Mouse (Mus musculus) embryo, embryonic 11 days (tissue): Measurements from ENCODE around the gene Cox7b.
"Not testable (repeated sequence)": the region's sequence is repeated elsewhere in the genome, so short reads cannot be mapped to it uniquely, and the experiment has no call there.

ENCODE experiments used
- DNase-seq: peaks from one replicate; pipeline ENCODE4 v3.0.0-alpha.2; 2015

The Cox7b gene

DNA sequence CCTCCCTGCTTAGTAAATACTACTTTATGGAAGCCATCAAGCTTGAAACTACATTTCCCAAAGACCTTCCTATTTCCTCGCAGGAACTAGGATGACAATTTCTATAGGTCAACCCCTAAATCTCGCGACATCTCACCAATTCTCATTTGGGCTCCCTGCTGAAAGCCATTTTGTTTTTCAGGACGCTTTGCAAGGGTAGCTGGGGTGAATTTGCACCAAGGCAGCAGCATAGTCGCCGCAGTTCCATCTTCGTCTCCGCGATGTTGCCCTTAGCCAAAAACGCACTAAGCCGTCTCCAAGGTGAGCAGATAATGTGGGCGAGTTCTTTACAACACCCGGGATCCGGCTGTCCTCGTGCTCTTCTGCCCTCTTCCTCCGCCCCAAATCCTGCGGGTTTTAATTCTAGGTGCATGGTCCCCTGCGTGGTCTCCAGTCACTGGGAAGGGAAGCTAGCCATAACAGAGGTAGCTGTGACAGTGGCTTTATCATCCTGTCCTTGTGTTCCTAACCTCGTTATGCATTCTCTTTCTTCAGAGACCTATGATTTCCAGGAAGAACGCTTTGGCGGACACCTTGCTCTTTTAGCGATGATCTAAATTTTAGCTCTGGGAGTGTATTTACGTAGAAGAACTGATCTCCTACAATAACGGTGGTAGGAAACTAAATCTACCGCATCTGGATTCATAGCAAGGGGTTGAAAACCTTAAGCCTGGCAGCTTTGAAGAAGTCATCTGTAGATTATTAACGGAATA is at the start of gene Cox7b:
Gene Cox7b (plus strand): TSS at position 130 of the 752 bp plus-strand sequence.
- peak; percentile 92 for DNase-seq

DNA sequence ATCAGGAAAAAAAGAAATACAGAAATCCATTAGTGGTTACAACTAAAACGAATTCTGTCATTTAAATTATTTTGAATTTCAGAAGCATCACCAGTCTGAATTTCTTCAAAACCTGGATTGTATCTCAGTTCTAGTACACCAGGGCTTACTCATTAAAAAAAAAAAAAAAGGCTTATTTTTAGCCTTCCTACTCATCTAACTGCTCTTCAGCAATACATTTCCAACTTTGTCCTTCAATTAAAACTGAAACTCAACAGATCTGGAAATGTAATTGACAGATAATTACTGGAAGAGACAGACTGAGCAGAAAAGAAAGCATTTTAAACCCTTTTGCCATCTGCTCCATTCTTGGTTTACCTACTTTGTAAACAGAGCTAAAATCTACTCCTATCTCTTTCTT is 13.9 kb upstream of the Cox7b start:
- no peak for DNase-seq

DNA sequence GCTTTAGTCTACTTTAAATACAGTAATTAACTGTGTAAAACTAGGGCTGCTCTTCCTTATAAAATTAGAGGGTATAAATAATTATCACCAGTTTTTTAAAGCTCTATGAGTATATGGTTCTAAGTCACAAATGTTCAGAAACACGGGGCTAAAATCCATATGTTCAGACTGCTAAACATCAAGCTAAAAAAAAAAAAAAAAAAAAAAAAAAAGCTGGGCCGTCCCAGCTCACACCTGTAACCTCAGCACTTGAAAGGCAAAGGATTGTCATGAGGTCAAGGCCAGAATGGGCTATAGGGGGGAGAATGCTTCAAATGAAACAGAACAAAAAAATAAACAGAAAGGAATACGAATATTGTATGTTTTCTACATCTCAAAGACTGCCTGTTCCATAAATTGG is 4.7 kb upstream of the Cox7b start:
- no peak for DNase-seq

DNA sequence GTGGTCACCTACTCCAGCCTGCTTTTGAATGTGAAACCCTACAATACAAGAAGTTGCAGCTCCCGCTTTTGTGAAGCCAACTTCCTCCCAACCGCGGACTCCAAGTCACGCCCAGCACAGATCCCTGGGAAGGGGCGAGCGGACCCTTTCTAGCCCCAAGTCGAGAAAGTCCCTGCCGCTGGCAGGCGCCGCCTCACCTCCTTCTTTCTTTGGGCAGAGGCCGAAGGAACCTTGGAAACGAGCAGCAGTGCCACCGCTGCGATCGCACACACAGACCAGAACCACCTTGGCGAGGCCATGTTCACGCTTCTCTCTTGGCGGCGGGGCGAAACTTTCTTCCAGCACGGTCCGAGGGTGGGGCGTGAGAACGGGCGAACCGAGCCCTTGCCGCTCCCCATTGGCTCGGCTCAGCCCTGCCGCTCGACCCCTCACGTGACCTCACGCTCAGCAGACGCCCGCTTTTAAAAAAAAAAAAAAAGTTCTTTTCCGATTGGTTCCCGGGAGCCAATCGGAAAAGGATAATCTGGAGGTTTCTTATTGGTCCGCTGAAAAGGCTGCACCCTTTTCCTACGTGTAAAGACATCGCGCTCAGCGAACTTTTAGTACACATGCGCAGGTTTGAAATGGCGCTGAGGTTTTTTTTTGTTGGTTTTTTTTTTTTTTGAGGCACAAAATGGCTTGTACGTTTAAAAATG is 3.9 kb upstream of the Cox7b start, which contains the start of gene Magt1:
Gene Magt1 (minus strand): TSS at position 442 of the 695 bp plus-strand sequence.
- DNase-seq: peak; percentile 91

DNA sequence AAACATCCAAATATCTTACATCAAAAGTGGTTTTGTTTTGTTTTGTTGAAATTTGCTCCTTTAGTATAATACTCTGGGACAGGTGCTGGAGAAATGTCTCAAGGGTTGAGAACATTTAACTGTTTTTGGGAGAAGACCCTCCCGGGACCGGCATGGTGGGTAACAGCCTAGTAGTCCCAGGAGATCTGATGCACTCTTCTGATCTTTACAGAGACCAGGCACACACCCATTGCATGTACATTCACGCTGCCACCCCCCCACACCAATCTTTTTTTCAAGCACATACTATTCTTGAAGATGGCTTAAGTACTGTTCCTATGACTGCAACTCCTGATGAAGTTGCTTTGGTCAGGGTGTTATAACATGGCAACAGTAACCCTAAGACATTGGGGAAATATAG is 2.9 kb upstream of the Cox7b start:
- DNase-seq: no peak

DNA sequence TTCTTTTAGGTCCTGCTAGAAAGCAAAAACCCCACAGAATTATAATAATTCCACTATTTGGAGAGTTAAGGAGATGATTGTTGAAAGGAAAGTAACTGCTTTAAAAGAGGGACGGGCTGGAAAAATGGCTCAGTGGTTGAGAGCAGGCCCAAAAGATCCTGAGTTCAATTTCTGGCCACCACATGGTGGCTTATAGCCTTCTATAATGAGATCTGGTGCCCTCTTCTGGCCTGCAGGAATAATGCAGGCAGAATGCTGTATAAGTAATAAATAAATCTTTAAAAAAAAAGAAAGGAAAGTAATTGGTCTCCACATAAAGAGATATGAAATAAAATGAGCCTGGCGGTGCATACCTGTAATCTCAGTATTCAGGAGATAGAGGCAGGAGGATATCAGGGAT is 2.3 kb upstream of the Cox7b start:
- peak; percentile 63 for DNase-seq

DNA sequence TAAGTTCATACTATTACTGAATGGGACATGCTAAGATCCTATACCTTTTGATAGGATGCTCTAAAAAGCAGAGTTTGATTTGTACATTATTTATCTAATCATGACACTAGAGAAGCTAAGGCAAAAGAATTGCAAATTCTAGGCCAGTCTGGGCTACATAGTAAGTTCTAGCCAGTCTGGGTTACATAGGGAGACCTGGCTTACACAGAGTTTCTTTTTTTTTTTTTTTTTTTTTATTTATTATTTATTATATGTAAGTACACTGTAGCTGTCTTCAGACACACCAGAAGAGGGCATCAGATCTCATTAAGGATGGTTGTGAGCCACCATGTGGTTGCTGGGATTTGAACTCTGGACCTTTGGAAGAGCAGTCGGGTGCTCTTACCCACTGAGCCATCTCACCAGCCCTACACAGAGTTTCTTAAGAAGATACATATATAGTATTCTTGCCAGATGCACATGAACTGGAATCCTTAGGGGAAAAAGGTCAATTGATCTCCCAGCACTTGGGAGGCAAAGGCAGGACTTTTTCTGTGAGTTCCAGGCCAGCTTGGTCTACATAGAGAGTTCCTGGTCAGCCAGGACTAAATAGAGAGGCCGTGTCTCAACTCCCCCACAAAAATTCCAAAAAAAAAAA is 641 bp upstream of the Cox7b start:
- not testable (repeated sequence) for DNase-seq

DNA sequence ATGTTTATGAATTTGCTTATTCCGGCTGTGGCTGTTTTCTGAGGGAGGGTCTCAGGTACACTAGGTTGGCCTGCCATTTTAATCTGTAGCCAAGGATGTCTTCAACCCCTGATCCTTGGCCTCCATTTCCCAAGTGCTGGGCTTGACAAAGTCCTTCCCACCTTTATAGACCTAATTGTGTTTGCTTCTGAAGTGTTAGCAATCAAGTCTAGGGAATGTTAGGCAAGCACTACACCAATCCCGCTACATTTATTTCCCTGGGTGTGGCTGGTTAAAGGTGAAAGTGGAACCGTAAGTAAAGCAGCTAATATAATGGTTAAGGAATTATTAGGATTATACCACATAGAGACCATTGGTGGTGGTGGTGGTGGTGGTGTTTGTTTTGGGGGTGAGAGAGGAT is 1.6 kb downstream of the Cox7b start:
- no peak for DNase-seq

DNA sequence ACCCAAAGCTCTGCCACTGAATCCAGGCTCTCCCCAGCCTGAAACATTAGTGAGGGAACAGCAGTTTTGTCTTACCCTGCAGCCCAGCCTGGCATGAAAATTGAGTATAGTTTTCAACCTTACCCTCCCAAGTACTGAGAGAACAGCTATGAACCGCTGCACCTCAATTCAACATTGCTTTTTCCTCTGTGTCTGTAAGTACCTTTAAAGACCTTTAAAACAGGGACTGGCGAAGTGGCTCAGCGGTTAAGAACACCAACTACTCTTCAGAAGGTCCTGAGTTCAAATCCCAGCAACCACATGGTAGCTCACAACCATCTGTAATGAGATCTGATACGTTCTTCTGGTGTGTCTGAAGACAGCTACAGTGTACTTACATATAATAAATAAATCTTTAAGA is 2.0 kb downstream of the Cox7b start:
- no peak for DNase-seq

DNA sequence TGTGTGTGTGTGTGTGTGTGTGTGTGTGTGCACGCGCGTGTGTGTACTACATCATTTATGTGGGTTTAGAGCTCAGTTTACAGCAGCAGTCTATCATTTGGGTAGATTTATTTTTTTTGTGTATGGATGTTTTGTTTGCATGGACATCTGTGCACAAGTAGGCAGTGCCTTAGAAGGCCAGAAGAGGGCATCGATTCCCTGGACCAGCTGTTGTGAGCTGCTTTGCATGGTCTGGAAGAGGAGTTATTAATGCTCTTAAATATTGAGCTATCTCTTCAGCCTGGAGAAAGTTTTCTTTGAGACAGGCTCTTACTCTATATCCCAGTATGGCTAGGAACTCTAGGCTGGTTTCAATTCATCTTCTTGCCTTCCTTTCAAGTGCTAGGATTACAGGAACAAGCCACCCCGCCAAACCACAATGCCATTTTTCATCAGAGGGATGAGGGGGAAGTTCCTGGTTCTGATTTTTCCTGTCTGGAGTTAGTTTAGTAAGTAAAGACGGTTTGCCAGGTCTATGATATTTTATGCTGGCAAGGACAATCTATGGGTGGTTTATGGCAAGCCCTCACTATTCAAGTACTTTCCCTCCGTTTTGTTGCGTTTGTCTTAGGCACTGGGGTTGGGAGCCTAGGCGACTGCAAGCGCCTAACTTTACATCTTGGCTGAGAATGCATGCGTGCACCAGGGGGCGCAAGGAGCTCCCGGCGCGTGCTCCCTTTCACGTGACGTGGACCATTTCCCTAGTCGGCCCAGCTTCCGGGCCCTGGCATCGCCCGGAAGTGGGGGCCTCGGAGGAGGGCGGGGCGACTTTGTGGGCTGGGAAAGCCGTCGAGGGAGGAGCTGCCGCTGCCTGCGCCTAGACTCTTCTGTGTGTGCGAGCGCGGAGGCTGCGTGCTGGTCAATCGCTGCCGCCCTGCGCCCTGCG is 11.2 kb downstream of the Cox7b start, which contains the start of gene Atp7a:
Gene Atp7a (plus strand): TSS at position 859 of the 925 bp plus-strand sequence.
- peak; percentile 94 for DNase-seq

DNA sequence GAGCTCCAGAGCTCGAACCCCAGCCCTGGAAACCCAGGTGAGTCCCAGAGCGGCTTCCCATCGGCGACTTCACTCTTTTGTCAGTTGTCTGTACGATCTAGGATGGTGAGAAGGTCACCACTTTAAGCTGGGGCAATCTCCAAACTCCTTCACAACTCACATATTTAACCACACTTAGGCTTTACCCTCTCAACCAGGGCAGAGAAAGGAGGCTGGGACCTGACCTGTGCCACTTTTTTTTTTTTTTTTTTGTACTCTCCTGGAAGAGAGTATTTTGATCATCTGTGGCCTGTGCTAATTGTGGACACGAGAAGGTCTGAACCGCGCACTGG is 11.8 kb downstream of the Cox7b start:
- no peak for DNase-seq

DNA sequence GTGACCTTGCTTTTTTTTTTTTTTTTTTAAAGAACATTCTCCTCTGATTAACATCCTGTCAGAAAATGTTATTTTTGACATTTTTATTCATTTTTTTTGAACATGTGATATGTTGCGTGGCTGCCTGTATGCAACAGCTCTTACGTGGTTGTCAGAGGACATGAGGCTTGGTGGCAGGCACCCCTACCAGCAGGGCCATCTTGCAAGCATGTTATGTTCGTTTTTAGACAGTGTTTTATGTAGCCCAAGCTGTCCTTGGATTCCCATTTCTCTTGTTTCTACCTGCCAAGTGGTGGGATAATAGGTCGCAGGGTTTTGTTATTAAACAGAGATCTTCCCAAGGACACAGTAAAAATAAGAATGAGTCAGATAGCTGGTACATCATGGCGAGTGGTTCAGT is 14.7 kb downstream of the Cox7b start:
- DNase-seq: no peak

DNA sequence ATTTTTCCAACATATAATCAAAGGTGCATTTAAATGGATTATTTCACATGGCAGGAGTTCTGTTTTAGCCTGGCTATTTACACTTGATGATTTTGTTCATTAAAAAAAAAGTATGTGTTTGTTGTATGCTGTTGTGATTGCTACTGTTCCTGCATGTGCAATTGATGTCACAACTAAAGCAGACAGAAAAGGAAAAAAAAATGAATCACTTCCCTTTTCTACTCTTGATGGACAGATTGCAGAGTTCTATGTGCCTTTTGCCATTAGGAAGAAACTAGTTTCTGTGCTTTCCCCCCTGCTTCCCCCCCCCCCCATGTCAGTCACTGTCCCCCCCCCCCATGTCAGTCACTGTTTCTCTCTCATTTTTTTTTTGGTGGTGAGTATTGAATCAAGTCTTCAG is 15.6 kb downstream of the Cox7b start:
- no peak for DNase-seq

DNA sequence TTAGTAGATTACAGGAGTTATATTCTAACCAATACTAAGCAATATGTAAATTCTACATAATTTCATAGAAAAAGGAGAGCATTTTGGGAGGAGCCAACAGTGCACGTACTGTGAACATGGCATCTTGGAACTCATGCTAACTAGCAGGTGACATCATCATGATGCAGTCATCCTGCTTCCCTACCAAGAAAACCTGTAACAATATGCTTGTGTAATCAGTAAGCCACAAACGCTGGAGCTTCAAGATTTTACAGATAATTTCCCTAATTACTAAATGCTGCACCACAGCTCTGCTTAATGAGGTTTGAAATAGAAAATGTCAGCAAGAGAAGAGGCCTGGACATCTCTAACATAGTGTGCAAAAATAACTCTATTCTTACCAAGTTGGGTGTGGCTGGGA is 20.2 kb downstream of the Cox7b start:
- DNase-seq: no peak

DNA sequence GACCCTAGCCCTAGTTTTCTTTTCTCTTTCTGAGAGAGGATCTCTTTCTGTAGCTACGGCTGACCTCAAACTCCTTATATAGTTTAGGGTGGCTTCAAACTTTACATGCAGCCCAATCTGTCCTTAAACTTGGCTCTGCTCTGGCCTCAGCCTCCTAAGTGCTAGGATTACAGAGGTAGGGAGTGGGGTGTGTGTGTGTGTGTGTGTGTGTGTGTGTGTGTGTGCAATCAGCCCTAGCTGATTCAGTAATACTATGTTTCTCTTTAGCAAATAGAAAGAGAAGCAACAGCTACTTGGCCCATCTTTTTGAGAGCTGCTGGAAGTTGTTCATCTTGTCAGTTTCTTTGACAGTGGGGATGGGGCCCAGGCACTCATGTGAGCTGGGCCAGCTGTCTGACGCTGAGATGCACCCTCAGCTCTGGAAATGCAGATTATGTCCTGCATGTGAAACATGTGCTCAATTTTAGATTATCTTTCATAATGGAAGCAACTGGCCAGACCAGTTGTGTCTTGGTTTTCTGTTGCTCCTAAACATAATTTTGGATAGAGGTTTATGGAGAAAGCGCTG is 21.8 kb downstream of the Cox7b start:
- DNase-seq: no peak

DNA sequence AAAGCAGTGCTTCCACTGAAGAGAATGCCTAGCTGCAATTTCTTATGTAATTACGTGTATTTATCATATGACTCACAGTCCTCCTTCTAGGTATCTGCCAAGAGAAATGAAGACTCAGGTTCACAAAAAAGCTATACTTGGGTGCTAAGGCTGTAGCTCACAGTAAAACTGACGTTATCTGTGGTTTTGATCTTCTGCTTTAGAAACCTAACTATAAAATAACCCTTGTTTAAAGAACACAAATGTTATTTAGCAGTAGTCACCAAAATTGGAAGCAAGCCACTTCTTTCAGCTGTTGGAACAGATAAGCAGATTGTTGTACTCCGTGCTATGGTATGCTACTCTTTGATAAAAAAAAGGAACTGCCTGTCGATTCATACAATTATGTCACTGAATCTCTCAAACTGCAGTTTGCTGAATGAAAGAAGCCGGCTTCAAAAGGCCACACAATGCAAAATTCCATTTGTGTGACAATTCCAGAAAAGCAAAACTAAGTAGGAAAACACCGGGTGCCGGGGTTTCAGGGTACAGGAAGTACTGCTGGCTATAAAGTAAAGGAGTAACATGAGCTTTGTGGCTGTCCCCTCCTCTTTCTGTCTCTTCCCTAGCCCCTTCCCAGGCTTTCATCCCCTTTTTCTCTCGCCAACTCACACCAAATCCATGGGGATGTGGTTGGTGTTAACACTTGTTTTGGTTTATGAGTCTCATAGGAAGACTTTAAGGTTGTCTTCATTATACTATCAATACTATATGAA is 28.5 kb downstream of the Cox7b start:
- no peak for DNase-seq

DNA sequence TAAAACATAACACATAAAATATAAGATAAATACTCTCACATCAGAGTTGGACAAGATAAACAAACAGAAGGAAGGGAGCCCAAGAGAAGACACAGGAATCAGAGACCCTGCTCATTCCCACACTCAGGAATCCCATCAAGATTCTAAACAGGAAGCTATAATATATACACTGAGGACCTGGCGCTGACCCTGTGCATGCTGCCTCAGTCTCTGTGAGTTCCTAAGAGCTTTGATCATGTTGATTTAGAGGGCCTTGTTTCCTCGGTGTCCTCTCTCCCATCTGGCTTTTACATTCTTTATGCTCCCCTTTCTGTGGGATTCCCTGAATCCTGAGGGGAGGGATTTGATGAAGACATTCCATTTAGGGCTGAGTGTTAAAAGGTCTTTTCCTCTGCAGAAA is 30.0 kb downstream of the Cox7b start:
- peak; percentile 51 for DNase-seq

DNA sequence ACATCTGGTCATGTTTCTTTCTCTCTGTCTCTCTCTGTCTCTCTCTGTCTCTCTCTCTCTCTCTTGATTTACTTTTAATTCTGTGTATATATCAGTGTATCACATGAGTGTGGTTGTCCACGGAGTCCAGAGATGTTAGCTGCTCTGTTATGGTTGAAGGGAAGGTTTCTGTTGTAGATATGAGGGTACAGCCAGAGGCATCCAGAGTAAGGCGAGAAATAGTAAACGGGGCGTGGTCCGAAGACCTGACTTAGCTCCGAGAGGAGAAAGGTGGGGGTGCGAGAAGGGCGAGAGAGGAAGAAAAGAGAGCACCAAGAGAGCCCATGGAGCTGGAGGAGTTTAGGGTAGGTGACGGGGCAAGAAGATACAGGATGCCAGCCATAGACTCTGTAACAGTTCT is 30.4 kb downstream of the Cox7b start:
- DNase-seq: no peak

DNA sequence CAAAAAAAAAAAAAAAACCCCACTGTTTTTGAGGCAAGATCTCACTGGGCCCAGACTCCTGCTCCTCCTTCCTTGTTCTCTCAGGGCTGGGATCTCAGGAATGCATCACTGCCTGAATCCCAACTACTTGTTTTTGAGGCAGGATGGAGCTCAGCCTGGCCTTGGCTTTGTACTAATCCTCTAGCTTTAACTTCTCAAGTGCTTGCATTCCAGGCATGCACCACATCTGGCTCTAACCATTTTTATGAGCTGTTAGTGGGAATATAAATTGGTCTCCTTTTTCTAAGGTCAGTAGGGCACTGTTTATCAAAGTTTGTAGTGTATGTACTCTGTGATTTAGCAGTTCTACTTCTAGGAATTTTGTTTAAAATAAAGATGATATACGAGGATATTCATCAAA is 32.7 kb downstream of the Cox7b start:
- peak; percentile 34 for DNase-seq
